Mouse (Mus musculus) ES-CJ7 (cell line): ENCODE data around the gene Ralgds.
A peak's percentile ranks its signal among the peaks of the same experiment; 100 is the strongest.
"Not testable (repeated sequence)": the region's sequence is repeated elsewhere in the genome, so short reads cannot be mapped to it uniquely, and the experiment has no call there.

Source experiments
- DNase-seq: peaks from one replicate; pipeline ENCODE4 v3.0.0; 2011; ENCODE audit warnings: low read depth, low spot score

Ralgds gene

DNA sequence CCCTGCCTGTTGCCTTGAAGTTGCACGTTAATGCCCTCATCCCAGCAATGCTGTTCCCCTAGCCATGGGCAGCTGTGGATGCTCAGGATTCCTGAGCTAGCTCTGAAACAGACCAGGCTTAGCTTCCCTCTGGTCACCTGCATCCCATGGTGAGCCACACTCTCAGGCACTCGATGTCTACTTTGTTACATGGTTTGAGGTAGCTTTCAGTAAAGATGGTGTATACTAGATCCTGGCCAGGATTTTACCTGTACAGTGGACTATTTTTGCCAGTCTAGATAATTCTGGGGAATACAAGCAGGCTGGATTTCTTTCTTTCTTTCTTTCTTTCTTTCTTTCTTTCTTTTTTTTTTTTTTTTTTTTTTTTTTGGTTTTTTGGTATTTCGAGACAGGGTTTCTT, 7.1 kb upstream of the Ralgds start, which contains the start of gene Gm10134:
Gene Gm10134 (plus strand): TSS at position 301 of the 400 bp plus-strand sequence.
- DNase-seq = no peak

DNA sequence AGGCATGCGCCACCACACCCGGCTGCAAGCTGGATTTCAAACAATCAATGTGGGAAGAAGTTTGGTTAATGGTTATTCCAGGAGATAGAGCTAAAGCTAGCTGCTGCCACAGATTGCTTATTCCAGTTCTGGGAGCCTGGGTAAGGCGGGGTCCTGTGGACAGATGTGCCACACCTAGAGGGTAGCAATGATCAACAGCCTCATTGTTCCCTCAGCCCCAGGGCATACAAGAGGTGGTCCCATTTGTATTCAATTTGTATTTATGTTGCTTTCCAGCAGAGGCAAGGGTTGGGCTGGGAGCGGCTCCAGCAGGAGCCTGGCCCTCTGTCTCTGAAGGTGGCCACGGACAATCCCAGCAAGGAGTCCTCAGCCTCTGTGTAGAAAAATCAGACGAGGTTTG, 6.6 kb upstream of the Ralgds start:
- DNase-seq = peak; percentile 92

DNA sequence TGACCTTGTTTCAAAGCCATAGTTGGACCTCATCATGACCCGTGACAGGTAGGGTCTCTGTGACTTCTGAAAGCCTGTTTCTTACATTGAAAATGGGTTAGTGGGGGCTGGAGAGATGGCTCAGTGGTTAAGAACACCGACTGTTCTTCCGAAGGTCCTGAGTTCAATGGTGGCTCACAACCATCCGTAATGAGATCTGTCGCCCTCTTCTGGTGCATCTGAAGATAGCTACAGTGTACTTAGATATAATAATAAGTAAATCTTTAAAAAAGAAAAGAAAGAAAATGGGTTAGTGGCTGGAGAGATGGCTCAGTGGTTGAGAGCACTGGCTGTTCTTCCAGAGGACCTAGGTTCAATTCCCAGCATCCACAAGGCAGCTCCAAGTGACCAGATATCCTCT, 1.3 kb upstream of the Ralgds start:
- not testable (repeated sequence) for DNase-seq

DNA sequence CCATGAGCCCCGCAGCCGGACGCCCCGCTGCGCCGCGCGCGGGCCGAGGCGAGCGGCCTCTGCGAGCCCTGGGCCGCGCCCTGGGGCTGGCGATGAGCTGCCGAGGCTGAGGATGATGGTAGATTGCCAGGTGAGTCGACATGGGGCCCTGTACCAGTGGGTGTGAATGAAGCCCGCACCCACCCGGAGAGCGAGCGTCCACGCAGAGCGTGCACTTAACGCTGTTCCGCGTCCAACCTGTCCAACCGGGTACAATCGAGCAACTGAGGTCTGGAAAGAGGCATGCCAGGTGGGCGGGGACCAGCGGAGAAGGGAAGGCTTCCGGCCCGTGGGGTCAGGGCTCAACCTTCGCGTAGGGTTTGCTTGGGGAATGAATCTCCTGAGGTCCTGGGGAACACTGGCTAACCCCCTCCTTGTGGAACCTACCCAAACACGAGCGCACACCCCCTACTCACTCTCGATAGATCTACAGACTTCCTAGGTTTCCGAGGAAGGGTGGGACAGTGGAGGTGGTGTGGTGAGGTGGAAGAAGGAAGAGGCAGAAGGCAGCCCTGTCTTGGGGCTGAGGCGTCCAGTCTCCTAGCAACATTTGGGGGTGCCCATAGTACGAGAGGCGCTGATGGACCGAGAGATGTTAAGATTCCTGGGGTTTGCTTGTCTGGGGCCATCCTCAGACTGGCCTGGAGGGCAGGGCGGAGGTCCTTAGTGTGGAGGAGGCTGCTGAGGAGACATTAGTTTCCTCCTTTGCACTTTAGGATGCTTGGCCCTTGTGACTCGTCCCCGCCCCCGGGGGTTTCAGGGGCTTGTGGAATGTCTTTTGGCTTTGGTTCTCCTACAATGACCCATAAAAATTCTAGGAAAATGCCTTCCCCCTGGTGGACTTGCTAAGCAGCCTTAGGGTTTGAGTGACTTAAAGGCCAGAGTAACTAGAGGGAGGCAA, 776 bp downstream of the Ralgds start:
- DNase-seq = no peak

DNA sequence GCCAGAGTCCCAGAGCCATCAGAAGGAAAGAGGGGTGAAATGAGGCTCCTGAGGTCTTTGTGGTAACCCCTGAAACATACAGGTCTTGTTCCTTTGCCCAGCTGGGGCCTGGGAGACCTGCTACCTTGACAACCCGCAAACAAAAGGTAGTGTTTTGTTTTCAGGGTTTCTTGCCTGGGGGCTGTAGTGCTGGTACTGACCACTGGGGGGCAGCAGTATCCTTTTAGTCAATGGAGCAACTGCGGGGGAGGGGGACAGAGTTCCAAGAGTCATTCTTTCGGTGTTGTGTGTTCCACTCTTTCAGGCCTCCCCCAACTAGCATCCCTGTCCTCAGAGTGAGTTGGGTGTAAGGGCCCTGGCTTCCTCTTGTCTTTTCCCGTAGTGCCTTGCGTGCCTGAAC, 1.6 kb downstream of the Ralgds start:
- peak; percentile 93 for DNase-seq

DNA sequence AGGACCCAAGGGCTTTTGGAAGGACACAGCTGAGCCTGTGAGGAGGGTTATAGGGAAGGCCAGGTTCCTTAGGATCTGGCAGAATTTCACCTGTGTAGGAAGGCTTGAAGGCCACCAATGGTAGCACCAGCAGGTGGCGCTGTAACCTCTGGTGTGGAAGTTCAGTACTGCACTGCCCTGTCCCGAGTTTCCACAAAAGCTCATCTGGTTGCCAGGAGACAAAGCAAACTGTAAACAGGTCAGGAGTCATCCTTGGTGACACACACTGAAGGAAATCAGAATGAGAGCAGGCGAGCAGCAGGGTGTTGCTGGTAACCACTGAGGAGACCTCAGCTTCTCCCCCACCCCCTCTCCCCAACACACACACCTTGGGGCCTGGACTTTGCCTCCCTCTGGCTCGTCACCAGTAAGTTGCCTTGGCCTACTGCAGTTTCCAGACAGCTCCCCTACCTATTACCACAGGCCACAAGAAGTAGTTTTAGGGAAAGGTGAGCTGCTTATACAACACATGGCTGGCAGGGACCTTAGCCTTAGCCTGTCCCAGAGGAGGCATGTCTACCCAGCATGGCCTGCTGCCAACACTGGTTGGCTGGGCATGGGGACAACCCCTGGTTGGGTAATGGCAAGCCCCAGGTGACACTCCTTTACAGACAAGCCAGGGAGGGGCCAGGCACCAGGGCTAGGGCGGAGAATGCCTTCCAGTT, 4.4 kb downstream of the Ralgds start:
- DNase-seq = peak; percentile 94

DNA sequence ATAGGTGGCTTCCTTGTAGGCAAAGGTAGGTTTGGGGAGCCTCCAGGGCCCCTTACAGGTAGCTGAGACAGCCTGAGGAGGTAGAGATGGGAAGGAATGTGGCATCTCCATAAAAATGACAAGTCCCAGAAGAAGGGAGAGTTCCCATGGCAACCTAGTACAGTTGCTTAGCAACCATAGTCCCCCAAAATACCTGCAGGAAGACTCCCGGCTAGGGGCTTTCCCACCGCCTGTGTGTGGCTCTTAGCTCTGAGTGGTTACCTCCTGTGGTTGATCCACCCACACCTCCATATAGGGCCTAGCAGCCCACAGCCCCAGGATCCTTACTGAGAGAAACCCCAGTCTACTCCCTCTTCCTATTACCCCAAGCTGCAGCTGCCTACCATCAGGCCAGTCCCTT, 5.3 kb downstream of the Ralgds start:
- DNase-seq = peak; percentile 88

DNA sequence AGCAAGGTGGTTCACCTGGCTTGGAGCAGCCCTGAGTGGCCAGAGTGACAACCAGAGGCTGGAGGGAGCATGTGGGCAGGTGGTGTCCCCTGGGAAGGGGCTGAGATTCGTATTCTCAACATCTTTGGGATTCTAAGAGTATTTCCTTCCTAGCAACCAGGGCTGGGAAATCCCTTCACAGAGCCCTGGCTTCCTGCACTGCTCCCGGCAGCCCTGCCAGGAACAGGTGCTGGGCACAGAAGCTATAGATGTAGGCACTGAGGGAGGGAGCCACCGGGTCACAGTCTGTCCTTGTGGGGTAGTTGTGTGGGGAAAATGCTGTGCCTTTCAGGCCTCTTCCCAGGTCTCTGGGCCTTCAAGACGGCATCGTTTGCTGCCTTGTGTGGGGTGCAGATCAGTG, 7.7 kb downstream of the Ralgds start:
- no peak for DNase-seq

DNA sequence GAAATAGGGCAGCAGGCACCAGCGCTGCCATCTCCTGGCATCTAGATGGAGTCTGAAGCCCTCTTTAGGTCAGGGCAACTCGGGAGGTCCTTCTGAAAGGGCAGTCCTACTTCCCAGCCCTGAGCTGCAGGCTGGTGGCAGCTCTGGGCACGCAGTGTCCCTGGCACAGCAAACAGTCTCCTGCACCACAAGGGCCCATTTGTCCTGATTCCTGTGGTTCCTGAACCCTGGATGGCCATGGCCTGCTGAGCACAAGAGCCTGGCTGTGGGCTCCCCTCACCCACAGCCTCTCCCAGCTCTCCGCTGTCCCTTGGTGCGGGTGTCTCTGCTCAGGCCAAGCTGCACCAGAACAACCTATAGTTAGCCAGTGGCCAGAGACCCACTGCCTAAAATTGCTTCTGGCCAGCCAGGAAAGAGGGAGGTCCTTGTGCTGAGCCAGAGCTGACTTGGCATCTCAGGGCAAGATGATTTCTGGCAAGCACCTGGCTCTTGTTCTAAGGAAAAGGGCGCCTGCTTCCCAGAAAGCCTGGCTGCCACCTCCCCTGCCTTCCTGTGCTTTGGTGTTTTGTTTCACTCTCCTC, 8.7 kb downstream of the Ralgds start:
- no peak for DNase-seq

DNA sequence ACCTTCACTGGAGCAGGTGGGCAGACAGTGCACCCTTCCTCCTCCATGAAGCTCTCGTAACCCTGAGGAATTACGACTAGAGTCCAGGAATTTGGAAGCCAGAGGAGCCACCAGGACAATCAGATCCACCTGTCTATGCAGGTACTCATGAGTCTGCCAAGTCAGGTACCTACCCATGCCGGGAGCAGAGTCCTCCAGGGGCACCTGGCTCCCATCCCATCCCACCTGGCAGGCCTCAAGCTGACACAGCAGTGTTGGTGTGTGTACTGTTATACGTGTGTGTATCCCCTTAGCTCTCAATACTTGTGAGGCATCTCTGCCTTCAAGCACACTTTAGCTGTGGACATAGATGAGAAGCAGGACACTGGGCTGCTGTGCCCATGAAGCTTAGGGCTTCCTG, 9.2 kb downstream of the Ralgds start:
- no peak for DNase-seq

DNA sequence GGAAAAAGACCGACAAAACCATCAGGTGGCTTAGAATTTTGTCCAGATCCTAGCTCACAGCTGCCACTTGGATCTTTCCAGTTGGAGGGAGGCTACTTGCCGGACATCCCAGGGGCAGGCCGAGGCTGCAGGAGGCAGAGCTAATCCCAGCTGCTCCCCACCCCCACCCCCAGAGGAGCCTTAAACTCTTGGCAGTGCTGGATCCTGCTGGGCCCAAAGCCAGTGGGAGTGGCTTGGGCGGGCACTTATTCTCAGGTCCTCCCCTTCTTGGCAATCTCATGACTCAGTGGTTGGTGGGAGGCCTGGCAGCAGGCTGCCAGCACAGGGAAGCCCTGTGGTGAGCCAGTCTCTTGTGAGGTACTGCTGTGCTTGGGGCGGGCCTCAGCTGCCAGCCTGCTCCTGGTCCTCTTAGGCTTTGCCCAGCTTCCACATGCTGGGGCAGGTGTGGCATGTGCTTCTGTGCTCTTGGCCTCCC, 10.8 kb downstream of the Ralgds start:
- DNase-seq = peak; percentile 68

DNA sequence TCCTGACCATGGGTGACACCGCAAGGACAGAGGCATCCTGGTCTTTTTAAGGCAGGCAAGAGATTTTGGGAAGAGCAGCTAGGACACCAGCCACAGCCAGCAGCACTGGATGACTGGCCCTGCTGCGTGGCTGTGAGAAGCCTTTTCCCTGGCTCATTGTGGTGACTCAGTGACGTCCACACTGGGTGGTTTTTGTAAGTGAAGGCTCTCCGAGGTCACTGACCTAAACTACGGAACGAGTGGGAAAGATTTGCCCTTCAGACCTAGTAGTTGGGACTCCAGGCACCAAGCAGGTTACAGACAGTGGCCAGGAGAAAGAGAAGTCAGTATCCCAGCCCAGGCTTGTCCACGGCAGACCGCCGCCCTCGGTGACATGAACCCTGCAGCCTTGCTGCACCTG, 11.5 kb downstream of the Ralgds start:
- no peak for DNase-seq

DNA sequence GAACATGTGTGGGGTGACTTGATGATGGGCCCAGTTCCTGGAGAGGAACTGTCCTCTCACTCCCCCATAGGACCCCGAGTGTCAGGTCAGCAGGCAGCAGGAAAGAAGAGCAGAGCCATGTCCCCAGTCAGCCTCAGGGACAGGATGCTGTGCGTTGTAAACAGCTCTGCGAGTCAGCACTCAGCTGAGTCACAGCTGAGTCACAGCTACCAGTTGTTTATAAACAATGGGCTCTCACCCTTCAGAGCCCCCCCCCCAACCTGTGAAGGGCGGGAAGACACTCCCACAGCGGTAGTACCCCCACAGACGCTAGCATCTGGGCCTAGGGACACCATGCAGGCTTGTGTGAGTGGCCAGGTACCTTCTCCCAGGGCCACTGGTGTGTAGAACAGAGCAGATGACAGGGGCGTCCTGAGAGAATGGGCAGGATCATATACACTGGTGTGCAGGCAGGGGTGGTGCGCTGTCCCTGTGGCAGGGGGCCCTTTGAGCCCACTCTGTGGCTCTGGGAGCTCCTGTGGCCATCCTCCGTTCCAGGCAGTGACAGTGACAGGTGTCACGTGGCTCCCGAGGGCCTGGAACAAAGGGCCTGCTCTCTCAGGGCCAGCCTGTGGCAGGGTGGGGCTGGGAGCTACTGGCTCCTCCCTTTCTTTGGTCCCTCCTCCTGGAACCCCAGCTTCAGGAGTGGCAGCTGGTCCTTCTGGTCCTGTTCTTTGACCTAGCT, 12.5 kb downstream of the Ralgds start:
- peak; percentile 55 for DNase-seq

DNA sequence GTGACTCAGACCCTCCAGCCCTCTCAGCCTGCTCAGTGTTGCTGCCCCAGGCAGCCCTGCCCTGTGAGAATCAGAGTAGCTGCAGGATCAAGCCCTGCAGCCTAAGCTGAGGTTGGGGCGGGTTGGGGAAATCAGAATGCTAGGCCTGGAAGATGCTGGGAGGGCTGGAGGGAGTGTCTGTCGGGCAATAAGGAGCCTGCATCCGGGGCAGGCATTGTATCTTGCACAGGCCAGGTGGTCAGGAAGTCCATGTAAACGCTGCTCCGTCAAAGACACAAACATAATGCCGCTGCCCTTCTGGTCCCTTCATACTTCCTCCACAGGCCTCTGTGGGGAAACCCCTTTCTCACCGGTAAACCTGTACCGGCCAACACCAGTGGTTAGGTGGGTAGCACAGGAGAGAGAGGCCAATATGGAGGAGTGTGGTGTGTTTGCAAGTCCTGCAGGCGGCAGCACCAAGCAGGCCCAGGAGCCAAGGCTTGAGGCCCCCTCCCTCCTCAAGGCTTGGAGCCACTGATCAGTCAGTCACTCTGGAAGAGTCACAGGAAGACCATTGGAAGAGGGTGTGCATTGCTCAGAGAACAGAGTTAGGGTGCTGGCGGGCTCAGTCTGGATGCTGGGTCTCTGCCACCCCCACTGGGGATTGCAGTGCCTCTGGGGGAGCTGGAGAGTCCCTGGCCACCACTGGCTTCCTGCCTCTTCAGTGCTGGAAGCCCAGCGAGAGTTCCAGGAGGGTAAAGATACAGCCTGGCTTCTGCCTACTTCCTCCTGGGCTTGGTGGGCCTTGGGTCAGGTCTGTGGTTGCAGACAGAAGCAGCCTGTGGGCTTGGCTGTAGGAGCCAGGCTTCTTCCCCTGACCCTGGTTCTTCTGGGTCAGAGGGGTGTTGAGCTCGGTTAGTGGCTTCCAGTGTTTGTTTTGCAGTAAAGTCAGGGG, 13.3 kb downstream of the Ralgds start:
- peak; percentile 51 for DNase-seq

DNA sequence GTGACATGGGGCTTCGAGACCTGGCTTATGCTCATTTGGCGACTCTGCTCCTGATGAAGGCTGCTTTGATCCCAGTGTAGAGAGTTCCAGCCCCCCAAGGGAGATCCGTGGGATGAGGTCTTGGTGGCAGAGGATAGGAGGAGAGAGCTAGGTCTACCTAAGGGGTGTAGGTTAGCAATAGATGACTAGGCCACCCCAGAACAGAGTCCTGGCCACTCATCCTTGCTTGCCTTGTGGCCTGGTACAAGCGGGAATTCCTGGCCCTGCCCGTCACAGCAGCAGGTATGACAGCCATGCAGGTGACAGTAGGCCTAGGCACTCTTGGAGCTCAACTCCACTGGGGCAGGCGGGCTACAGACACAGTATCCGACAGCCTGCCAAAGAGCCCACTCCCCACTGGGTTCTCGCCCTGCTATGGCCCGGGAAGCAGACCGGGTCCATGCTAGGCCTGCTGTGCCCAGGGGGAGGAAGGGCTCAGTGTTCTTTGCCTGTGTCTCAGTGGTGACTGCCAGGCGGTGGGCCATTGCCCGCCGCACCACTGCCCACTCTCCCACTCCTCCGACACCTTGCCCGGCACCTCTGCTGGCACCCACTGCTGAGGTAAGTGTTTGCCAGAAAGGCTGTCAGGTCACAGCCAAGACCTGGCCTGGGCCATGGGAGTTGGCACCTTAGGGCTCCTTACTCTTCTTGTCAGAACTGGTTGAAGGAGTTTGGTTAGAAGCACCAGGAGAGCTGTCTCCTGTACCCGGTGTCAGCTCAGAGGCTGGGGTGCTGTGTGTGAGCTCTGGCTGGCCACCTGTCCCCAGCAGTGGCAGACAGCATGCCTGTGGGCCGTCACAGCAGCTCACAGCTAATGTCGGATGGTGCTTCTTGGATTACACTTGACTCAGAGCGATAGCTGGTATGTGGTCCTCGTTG, 14.8 kb downstream of the Ralgds start:
- no peak for DNase-seq

DNA sequence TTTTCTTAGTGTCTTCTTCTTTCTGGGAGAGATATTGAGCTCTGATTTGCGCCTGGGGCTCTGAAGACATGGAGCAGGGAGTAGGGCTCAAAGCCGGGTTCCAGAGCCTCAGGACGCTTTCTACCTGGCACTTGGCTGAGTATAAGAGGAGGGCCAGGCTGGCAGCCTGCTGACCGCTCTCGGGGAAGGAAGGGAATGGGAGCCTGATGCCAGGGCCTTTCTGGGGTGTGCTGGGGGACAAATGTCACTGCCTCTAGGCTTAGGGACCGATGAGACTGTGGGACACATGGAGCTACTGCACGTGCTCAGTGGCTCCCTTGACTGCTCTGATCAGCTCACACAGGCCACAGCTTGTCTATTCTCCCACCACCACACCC, 15.4 kb downstream of the Ralgds start:
- no peak for DNase-seq

DNA sequence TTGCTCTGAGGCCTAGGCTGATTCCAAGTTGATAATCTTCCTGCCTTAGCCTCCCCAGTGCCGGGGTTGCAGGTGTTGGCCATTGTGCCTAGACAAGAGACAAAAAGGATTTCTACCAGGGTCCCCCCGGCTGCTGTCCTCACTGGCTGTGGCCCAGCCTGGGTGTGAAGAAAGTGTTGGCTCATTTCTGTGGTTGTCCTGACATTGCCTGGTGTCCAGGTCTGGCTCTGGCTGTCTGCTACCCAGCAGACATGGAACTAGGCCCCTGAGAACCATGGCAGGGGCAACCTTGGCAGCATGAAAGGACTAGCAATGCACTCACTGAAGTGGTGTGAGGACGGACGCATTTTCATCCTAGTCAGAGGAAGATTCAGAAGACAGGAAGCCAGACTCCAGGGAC, 16.9 kb downstream of the Ralgds start:
- DNase-seq = no peak

DNA sequence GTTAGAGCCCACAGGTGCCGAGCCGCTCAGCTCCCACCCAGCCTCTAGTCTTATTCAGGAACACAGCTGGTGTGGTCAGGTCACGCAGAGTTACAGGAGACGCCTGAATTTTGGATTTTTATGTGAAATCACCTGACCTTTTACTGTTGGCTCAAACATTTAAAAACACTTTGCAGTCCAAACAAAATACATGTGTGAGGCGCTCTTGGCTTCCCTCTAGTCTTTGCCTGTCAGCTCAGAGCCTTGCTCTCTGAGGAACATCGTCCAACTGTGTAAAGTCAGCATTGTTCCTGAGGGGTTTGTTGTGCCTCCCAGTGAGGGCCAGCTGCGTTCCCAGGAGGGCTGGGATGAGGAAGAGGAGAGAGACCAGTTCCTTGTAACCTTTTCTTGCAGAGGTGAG, 17.4 kb downstream of the Ralgds start:
- no peak for DNase-seq

DNA sequence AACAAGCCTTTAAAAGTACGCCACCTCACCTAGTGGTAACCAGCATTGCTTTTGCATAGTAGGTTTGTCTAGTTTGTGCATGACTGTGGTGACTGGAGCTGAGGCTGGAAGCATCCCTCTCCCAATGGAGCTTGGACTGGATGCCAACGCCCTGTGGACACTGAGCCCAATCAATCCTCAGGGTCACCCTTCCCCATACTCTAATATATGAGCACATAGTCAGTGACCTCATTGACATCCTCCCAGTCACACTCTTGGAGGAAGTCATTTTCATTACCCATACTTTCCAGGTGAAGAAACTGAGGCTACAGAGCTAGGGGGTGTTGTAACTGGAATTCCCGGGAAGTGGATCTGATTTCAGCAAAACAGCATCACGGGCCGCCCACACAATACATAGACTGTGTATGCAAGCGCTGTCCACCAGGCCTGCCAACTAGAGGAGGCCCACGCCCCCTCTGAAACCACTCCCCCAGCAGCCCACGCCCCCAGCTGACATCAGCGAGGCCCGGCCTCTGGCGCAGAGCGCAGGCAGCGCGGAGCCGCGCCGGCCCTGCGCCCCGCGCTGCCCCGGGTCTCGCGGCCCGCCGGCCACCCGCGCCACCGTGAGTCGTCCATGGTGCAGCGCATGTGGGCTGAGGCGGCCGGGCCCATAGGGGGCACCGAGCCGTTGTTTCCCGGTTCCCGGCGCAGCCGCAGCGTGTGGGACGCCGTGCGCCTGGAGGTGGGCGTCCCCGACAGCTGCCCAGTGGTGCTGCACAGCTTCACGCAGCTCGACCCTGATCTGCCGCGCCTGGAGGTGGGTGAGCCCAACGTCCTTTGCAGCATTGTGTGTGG, 20.2 kb downstream of the Ralgds start:
- DNase-seq = peak; percentile 71
